Mouse (Mus musculus): ENCODE data around the gene Elk3.

Elk3 gene

GRCm38 (mm10) chr10:93233665-93234194 lies 77.2 kb downstream of the Elk3 start:
- DNase-seq: no peak

- DNase-seq: no peak
Measured at GRCm38 (mm10) chr10:93231893-93232292, 79.0 kb downstream of the Elk3 start.

GRCm38 (mm10) chr10:93231490-93231889 lies 79.4 kb downstream of the Elk3 start:
- no peak for DNase-seq

GRCm38 (mm10) chr10:93228401-93229007 lies 82.4 kb downstream of the Elk3 start:
- no peak for DNase-seq

GRCm38 (mm10) chr10:93227921-93228320 lies 83.0 kb downstream of the Elk3 start:
- DNase-seq: no peak

- no peak for DNase-seq
Measured at GRCm38 (mm10) chr10:93225751-93226150, 85.2 kb downstream of the Elk3 start.

GRCm38 (mm10) chr10:93215051-93215763 lies 95.7 kb downstream of the Elk3 start:
- no peak for DNase-seq

- peak; percentile 69 for DNase-seq
Measured at GRCm38 (mm10) chr10:93214251-93214650, 96.7 kb downstream of the Elk3 start.

GRCm38 (mm10) chr10:93213339-93213738 lies 97.6 kb downstream of the Elk3 start:
- DNase-seq: no peak

- no peak for DNase-seq
Measured at GRCm38 (mm10) chr10:93212699-93213098, 98.2 kb downstream of the Elk3 start.

- DNase-seq: no peak
Measured at GRCm38 (mm10) chr10:93207176-93207575, 103.8 kb downstream of the Elk3 start.

- no peak for DNase-seq
Measured at GRCm38 (mm10) chr10:93205287-93205956, 105.5 kb downstream of the Elk3 start.

GRCm38 (mm10) chr10:93201846-93202458 lies 109.0 kb downstream of the Elk3 start:
- DNase-seq: peak; percentile 60

- no peak for DNase-seq
Measured at GRCm38 (mm10) chr10:93198958-93199357, 112.0 kb downstream of the Elk3 start.
